Mouse (Mus musculus) kidney, postnatal 4 days (tissue): ENCODE data around the gene Mccc1.
A peak's percentile ranks its signal among the peaks of the same experiment; 100 is the strongest.

ENCODE experiments used
- DNase-seq, 2 experiments: peaks; one replicate each; pipeline ENCODE4 v3.0.0; 2021; ENCODE audit warnings: mixed read lengths in 2 of 2

Mccc1 gene

DNA sequence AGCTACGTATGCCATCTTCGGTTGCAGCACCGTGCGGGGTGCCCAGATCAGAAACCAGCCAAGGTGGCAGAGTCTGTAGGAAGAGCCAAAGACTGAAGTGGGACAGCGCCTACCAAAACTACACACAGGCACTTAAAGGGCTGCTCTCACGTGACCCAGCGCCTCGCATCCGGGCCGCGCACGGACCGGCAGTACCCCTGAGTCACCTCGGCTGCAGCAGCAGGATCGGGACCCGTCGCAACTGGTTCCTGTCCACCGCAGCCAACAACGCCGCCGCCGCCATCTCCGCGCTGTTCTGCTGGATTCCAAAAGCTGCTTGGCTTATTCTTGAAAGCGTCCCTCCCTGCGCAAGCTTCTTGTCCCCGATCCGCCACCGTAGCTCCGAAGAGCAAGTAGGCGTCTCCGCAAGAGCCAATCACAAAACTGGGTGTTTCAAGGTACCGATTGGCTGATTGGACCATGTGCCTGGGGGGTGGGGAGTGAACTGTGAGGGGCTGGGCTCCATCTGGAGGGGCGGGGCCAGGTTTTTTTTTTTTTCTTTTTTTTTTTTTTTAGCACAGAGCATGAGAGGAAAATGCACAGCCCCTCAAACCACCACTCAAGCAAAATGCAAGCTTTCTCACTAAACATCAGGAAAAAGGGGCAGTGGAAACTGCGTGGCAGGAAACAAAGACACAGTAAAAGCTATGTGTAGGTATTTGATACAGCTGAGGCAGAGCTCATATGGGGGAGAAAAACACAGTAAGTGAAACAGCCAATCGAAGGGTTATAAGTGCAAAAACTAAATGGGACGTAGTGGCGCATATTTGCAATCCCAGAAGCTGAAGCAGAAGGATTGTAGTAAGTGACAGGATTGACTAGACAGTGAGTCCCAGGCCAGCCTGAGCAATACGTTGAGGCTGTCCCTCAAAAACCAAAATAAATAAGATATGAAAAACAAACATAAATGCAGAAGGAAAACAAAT, at the start of gene Mccc1:
Mccc1 (minus strand) TSS at position 404 of the 965 bp plus-strand sequence.
- DNase-seq: peak; percentile 94 to 97

DNA sequence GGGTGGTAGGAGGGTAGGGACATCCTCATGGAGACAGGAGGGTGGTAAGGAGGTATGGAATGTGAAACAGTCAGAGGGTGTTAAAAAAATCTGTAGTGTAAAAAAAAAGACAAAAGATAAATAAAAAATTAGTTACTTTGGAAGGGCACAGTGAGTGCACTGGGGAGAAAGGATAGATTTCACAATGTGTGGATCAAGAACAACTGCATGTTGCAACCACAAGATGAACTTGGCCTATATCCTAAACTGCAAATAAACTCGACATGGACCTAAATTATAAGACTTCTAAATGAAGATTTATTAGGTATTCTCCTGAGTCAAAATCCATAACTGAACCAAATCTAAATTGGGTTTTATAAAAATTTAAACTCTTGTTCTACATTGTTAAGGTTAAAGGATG, 48.6 kb upstream of the Mccc1 start:
- DNase-seq: no peak

DNA sequence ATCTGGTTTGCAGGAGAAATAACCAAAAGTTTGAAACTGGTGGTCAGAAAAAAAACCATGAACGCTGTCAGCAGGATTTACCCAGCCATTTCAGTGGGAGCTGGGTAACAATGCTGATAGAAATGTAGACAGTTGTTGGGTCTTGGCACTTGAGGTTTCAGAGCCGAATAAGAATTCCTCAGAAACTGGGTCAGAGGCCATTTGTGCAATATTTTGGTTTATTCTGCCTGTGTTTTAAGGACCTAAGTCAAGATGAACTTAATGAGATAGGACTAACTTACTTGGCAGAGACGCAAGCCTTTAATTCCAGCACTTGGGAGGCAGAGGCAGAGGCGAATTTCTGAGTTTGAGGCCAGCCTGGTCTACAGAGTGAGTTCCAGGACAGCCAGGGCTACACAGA, 44.6 kb upstream of the Mccc1 start:
- DNase-seq: no peak

DNA sequence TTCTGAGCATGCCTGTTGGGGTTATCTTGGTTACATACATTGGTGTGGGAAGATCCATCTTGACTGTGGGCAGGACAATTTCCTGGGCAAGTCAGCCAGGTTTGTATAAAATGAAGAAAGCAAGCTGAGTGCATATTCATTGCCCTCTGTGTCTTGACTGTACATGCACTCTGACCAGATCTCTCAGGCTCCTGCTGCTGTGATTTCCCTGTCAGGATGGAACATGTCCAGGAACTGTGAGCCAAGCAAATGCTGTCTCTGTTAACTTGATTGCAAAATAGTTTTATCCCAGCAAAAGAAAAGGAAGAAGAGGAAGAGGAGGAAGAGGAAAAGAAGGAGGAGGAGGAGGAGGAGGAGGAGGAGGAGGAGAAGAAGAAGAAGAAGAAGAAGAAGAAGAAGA, 44.0 kb upstream of the Mccc1 start:
- DNase-seq: no peak

DNA sequence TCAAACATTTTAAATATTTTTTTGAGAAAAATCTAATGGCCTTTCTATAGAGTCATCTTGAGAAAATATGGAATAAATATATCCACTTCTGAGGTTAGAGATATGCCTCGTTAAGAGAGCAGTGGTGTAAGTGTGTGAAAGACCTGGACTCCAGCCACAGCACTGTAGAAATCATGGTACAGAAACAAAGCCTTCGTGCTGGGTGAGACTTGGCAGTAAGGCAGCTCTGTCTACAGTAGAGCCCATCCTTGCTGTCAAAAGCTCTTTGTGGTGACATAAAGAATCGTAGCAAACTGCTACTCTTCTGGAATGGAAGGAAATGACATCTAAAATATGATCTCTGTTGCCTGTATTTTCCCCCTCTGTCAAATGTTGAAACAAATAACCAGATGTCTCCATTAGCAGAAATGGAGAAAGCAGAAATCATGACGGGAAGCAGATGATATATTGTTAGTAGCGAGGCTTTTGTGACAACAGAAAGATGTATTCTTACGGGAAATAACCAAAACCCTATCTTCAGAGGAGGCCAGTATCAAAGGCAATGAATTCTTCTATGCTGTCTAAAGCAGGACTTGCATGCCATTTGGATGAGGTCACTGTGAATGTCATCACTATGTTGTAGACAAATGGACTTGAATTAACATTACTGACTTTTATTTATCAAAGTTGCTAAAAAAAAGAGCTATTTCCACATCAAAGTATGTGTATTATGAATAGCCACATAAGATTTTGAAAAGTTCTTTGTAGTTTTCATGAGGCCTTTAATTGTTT, 31.4 kb upstream of the Mccc1 start:
- no peak for DNase-seq

- DNase-seq: no peak
Measured at GRCm38 (mm10) chr3:36029993-36030392, 29.5 kb upstream of the Mccc1 start.

DNA sequence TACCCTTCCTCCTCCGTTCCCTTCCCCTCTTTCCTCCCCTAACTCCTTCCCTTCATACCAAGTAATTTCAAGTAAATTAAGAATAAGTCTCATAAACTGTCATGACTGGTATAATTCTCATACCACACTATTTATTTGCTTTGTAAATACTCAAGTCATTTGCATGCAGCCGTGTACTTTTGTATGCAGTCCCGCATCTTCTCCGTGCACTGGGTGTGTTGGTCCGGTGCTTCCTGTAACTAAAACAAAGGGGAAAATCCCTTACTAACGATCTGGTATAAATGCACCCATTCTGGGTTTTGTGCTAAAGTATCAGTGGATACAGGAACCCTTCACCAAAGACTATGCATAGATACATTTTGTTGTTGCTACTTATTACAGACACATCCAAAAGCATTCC, 25.3 kb upstream of the Mccc1 start:
- DNase-seq: no peak

- no peak for DNase-seq
Measured at GRCm38 (mm10) chr3:36011239-36011638, 10.8 kb upstream of the Mccc1 start.

DNA sequence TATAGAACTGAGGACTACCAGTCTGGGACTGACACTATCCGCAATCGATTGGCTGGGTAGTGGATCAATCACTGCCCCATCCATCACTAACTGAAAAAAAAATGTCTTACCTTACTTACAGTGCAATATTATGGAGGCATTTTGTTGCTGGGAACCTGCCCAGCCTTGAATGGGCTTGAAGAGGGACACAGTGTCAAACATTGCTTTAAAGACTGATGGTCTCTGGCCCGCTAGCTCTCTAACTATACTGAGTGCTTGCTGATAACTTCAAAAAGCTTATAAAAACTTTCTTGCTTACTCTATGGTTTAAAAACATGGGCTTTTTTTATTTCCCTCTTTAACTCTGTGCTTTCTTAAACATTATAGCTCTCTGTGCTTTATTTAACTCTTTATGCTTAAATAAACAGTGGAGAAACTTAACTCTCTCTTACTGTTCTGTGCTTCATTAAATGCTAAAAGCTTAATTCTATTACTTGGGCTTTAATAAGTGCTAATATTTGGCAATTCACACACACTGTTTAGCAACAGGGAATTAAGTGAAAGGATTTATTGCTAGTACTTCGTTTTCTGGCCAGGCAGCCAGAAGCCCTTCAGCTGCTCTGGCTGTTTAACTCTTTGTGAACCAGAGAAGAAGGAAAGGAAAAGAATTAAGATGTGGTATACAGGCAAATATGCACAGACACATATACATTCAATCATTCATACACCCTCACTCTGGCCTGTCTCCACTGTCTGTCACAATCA, 8.1 kb upstream of the Mccc1 start:
- DNase-seq: no peak

DNA sequence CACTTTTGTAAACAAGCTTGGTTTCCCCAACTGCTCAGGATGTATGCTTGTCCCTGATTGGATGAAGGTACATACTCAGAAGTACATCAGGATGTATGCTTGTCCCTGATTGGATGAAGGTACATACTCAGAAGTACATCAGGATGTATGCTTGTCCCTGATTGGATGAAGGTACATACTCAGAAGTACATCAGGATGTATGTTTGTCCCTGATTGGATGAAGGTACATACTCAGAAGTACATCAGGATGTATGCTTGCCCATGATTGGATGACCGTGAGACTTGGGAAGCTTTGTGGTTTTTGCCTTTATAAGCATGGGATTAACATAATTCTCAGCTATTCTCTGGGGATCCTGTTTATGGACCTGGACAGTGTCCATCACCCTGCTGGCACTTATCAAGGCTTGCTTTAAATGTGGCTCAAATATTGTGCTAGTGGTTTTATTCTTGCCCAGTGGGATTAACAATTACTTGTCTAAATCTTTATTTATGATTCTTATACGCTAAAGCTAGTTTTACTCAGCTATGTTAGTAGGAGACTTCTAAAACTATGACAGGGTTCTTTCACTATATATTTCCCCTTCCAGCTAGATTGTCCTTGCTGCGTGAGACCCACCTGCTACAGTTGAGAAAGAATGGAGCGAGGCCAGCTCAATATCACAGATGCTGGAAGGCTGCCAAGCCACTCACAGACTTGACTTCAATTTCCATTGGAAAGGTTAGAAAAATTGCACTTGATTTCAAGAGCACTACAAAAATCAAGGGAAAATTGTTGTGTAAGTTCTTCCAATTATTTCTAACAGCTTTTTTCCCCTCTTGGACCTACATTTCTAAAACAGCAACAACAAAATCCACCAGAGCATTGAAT, 3.8 kb upstream of the Mccc1 start:
- peak; percentile 21 to 29 for DNase-seq

DNA sequence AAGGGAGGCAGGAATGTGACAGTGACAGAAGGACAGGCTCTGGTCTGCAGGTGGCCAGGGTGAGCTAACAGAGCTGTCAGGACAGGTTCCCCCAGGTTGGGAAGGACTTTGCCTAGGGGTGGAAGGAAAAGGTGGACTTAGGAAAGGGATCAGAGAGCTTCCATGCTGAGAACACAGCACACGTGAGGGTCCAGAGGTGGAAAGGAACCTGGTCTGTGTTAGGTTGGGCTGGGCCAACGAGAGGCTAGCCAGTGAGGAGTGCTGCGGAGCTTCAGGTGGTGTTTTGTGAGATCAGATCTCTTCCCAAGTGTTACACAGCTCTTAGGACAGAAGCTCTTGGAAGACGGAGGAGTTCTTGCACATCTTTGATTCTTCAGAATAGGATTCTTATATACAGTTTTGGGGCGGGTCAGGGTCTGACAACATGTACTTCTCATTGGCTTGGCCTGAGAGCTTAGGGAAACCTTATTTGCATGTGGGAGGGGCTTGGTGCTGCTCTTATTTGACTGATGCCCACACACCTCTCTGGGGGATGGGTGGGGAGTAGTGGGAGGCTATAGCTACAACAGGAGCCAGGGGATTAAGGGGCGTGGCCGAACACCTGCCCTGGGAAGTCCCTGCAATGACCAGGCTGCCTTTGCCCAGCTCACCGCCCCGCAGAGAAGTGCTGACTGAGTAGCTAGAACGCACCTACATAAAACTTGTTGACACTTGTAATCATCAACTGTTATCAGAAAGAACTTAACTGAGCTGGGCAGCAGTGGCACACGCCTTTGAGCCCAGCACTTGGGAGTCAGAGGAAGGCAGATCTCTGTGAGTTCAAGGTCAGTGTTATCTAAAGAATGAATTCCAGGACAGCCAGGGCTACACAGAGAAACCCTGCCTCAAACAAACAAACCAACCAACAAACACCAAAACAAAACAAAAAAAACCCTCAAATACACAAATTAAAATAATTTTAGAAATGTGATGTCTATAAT, 5.6 kb downstream of the Mccc1 start:
- DNase-seq: no peak

- no peak for DNase-seq
Measured at GRCm38 (mm10) chr3:35990715-35991114, 9.8 kb downstream of the Mccc1 start.

GRCm38 (mm10) chr3:35988031-35988430, 12.4 kb downstream of the Mccc1 start:
- DNase-seq: no peak

DNA sequence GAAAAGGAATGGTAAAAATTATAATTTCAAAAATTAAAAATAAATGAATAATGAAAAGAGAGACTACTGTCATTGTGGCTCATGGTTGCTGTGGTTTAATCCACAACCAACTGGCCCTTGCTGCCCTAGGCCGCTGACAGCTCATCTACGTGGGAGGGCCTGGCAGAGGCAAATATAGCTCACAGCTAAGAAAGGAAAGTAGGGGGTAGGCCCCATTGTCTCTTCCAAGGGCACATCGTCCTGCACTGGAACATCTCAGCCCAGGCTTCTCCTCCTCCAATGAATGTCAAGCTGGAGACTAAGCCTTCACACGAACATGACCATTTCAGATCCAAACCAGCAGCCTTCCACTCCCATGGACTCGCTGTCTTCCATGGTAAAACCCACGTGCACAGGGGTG, 14.2 kb downstream of the Mccc1 start:
- no peak for DNase-seq

DNA sequence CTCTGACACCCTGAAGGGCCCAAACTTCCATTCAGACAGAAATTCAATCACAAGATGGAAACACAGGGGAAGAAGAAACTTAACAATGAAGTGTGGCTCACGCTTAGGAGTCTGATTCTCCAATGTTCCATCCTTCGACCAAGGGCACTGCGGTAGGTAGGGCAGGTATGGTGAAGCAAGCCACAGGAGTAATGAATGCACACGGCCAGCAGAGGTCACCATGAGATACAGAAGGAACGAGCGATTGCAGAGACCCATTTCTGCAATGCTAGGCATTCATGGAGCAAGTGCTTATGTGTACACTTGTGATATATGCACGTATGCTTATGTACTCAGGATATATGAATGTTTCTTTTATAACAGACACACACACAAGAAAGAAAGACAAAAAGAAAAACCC, 26.9 kb downstream of the Mccc1 start:
- peak; percentile 60 to 64 for DNase-seq

- peak; percentile 40 to 49 for DNase-seq
Measured at GRCm38 (mm10) chr3:35972985-35973384, 27.5 kb downstream of the Mccc1 start.

- no peak for DNase-seq
Measured at GRCm38 (mm10) chr3:35971149-35971548, 29.3 kb downstream of the Mccc1 start.

DNA sequence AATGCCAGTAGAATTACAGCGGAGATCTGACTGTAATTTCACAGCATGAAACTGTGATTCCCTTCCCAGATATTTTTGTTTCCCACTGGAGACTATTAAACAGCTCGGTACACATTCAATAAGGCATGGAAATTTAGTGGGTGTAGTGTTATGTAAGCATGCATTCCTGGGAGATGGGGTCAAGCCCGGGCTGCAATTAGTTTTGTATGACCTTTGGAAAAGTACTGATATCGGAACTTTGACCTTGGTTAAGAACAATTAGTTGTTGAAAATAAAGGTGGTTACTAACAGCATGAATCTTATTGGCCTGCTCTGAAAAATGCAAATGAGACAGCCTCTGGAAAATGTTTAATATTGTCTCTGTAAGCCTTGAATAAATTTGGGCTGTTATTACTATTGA, 30.0 kb downstream of the Mccc1 start:
- DNase-seq: no peak

DNA sequence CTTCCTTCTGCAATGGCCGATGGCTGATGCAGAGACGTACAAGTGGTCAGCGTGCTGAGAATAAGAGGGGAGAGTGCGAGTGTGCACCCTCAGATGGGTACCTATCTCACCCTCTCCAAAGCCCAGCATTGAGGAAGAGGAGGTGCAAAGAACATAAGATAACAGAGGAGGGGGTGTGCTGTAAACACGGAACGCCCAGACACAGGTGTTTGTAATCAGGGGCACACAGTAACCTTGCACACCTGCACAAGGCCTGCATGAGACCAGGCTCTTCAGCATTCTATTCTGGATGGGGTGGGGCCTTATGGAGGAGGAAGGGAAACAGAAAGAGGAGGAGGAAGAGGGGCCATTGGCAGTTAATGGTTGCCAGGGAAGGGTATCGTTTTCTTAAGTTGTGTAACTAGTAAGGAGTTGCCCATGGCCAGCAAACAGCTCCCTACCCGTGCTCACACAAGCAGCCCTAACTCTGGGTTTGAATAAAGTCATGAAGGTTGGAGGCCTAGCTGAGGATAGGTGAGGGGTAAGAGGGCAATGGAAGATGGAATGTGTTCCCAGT, 33.0 kb downstream of the Mccc1 start:
- no peak for DNase-seq

DNA sequence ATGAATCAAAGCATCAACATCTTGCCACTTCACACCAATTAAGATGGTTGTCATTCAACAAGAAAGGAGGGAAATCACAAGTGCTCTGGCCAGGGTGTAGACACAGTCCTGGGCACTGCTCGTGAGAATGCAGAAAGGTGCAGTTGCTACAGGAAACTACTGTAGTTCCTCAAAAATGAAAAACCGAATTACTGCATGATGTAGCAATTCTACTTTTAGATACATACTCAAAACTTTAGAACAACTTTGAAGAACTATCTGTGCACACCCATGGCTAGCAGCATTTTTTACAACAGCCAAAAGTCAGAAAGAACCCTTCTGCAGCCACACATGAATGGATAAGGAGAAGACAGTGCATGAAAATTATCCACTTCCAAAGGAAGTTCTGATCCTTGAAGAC, 34.0 kb downstream of the Mccc1 start:
- no peak for DNase-seq

GRCm38 (mm10) chr3:35964928-35965327, 35.5 kb downstream of the Mccc1 start:
- no peak for DNase-seq
